Mouse (Mus musculus) monocyte, adult 59 days (primary cell): ENCODE measurements around the gene Trp63. TPM values are rescaled to one million over a fixed set of nuclear protein-coding genes. Genes with fewer than 3 reads are reported as not detected.

Experiments
- total RNA-seq, 2 experiments: library from RNA; stranded (reverse); gene quantifications; one replicate each; pipeline ENCODE4 v1.2.4; 2023

Trp63 gene
- not detected for total RNA-seq

DNA sequence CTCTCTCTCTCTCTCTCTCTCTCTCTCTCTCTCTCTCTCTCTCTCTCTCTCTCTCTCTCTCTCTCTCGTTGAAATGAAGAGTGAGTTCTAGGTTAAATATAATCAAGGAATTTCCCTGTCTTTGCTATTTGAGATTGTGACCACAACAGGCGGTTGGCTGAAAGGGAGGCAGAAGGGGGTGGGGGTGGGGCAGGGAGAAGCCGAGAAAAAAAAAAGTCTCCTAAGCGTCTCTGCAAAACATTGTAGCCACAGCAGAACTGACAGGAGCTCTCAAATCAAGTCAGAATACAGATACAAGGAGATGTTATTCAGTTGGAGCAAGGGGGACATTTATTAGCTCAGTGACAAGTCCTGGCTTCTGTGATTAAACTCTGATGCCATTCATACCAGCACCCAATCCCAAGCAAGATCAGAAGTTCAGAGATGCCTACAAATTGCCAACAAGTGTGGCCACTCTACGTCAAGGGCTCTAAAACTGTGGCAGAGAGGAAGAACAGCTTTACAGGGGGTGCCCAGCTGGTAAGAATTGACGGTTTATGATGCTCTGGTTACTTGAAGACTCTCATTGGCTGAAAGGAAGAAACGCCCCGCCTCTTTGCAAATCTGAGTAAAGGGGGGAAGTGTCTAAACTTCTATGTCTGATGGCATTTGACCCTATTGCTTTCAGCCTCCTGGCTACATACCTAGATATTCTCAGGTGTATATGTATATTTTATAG, at the start of gene Trp63:
Gene Trp63, plus strand, starts transcription at position 233 of the 718 bp plus-strand sequence.

